In the genomic region with DNA sequence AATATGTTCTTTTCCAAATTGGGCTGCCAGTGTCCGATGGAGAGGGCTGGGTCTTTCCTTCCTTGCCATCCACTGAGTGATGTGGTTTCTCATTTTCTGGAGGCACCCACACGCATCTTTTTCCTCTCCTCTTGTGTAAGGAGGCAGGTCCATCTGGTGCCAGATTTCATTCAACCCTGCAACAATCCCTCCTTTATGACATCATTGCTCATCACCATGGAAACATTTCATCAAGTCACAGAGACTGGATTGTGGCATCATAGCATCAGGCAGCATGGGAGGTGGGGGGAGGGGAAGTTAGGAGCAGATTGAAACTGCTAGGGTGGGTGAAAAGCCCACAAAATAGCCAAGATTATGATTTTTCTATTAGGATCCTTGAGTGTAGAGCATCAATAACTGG, we compare ENCODE assay signal across 13 mouse cellular contexts. TPM values are rescaled to one million over a fixed set of nuclear protein-coding genes. Genes with fewer than 3 reads are reported as not detected.
A peak's percentile ranks its signal among the peaks of the same experiment; 100 is the strongest.
DNase-seq lines count a peak whose midpoint lies in the region; ATAC-seq and TF ChIP-seq lines count a peak whose summit lies in the region.
"Had no signal": no experiment of that assay in that cellular context is flagged by ENCODE, and none has a peak within 500 bp of the region (broad histone marks: within the 10 kb centered on the region; RNA-seq: fewer than 3 reads in every experiment).

No protein-coding gene starts in this region.

- no peaks in the 10 kb centered on the region for H3K4me1 ChIP-seq in heart, embryonic 12.5 days (replicated peaks)
- H3K4me1 ChIP-seq in forebrain, embryonic 16.5 days (replicated peaks; ENCODE audit: control insufficient read depth, insufficient read depth, low read length): peaks cover 18% of the 10 kb centered on the region
- H3K4me1 ChIP-seq: liver, embryonic 15.5 days; stomach, embryonic 15.5 days had no signal

- no peak for ATAC-seq in heart, embryonic 12.5 days (ENCODE audit: insufficient number of reproducible peaks, low FRiP score)
- peak; percentile 53; the same call in 1 of the 2 replicates for ATAC-seq in forebrain, embryonic 16.5 days
- ATAC-seq: Patski had no signal

- no peaks in the 10 kb centered on the region for H3K27me3 ChIP-seq in heart, embryonic 12.5 days (replicated peaks)
- H3K27me3 ChIP-seq in forebrain, embryonic 16.5 days (replicated peaks; ENCODE audit: control insufficient read depth, insufficient read depth, low read length): peaks cover 9% of the 10 kb centered on the region; the same call in 1 of the 2 replicates
- H3K27me3 ChIP-seq: liver, embryonic 15.5 days; stomach, embryonic 15.5 days had no signal

- intact Hi-C loops in left cerebral cortex, postnatal 25 days (cut with DNase I): no loop called here

- no peak for TF ChIP-seq POLR2A in brain, embryonic 14.5 days (IDR thresholded peaks at IDR 0.05; ENCODE audit: borderline replicate concordance, extremely low read depth, insufficient read depth, insufficient read length, poor library complexity, severe bottlenecking)

- no peaks in the 10 kb centered on the region for H3K36me3 ChIP-seq in heart, embryonic 12.5 days
- no peaks in the 10 kb centered on the region for H3K36me3 ChIP-seq in forebrain, embryonic 16.5 days (ENCODE audit: control insufficient read depth, insufficient read depth)
- H3K36me3 ChIP-seq: liver, embryonic 15.5 days; stomach, embryonic 15.5 days had no signal

- H3K4me3 ChIP-seq in heart, embryonic 12.5 days: no peak overlapping the region
- no peak overlapping the region for H3K4me3 ChIP-seq in forebrain, embryonic 16.5 days (replicated peaks; ENCODE audit: low read length)
- H3K4me3 ChIP-seq: liver, embryonic 15.5 days; stomach, embryonic 15.5 days had no signal

- H3K27ac ChIP-seq in heart, embryonic 12.5 days (ENCODE audit: poor library complexity, severe bottlenecking): no peak overlapping the region
- no peak overlapping the region for H3K27ac ChIP-seq in forebrain, embryonic 16.5 days (ENCODE audit: low read length)
- H3K27ac ChIP-seq: liver, embryonic 15.5 days; stomach, embryonic 15.5 days had no signal

- H3K4me2 ChIP-seq in heart, embryonic 12.5 days: no peak overlapping the region
- no peak overlapping the region for H3K4me2 ChIP-seq in forebrain, embryonic 16.5 days (ENCODE audit: low read length)
- H3K4me2 ChIP-seq: liver, embryonic 15.5 days; stomach, embryonic 15.5 days had no signal

- no peak for TF ChIP-seq CTCF in brain, embryonic 14.5 days (IDR thresholded peaks at IDR 0.05; ENCODE audit: borderline replicate concordance, extremely low read depth, insufficient read depth, insufficient read length)

- no peak overlapping the region for H3K9ac ChIP-seq in heart, embryonic 12.5 days
- no peak overlapping the region for H3K9ac ChIP-seq in forebrain, embryonic 16.5 days (replicated peaks; ENCODE audit: low read depth, low read length)
- H3K9ac ChIP-seq: liver, embryonic 15.5 days; stomach, embryonic 15.5 days had no signal

- 60% methylated on average over 2 of the region's 2 CpGs for WGBS in heart, embryonic 12.5 days
- WGBS in forebrain, embryonic 16.5 days: 8% methylated on average over 2 of the region's 2 CpGs

- peak; percentile 46 for DNase-seq in heart, adult 11 months
- DNase-seq in brain, embryonic 14.5 days (ENCODE audit: low read depth): peak; percentile 90
- DNase-seq in left cerebral cortex, postnatal 25 days (ENCODE audit: low spot score in 2 of 2): peak; percentile 30 to 70
- DNase-seq in liver: no peak
- DNase-seq in spleen, postnatal 10 days (ENCODE audit: low spot score in 2 of 2): no peak
- no peak for DNase-seq in gastrocnemius, postnatal 4 days (ENCODE audit: low spot score in 2 of 2)
- DNase-seq: cerebellum, postnatal 36 days; kidney, adult 11 months had no signal

- H3K9me3 ChIP-seq in heart, embryonic 12.5 days (replicated peaks): no peaks in the 10 kb centered on the region
- H3K9me3 ChIP-seq in forebrain, embryonic 16.5 days (ENCODE audit: control insufficient read depth, low read length): no peaks in the 10 kb centered on the region
- H3K9me3 ChIP-seq: liver, embryonic 15.5 days; stomach, embryonic 15.5 days had no signal

RNA-seq across cellular contexts. Expression of a gene that starts 35.1 kb away (rescaled TPM):
- 0.46 TPM in 2 replicates for polyA plus RNA-seq in heart, embryonic 12.5 days (2016; fragmentation: Nextera tagmentation; extraction: Ambion mirVana)
- polyA plus RNA-seq in brain, embryonic 14.5 days (2012; rRNA removed): 9.9 and 14.6 TPM in 2 replicates
- polyA plus RNA-seq in forebrain, embryonic 16.5 days (2015; fragmentation: Nextera tagmentation; extraction: Ambion mirVana): 6.5 and 9.9 TPM in 2 replicates
- 10 to 100 TPM; 41.1 to 41.7 TPM for total RNA-seq in left cerebral cortex, postnatal 25 days (2021)
- under 1 TPM; 0.05 to 0.07 TPM for total RNA-seq in gastrocnemius, postnatal 4 days (2021)

Comparison
In these comparisons a context has a peak if more than half of its experiments do, and no peak if none do; other contexts are left out.
1. DNase-seq: peak in heart, adult 11 months (single experiment), brain, embryonic 14.5 days (single experiment) and left cerebral cortex, postnatal 25 days (2 of 2); none in liver (single experiment), spleen, postnatal 10 days (0 of 2) and gastrocnemius, postnatal 4 days (0 of 2).